Mouse (Mus musculus): ENCODE measurements around the gene Kcng1. TPM values are rescaled to one million over a fixed set of nuclear protein-coding genes. Genes with fewer than 3 reads are reported as not detected.

Kcng1 gene
- total and polyA plus RNA-seq, 3 experiments: 0.11 TPM; not detected in 2

DNA sequence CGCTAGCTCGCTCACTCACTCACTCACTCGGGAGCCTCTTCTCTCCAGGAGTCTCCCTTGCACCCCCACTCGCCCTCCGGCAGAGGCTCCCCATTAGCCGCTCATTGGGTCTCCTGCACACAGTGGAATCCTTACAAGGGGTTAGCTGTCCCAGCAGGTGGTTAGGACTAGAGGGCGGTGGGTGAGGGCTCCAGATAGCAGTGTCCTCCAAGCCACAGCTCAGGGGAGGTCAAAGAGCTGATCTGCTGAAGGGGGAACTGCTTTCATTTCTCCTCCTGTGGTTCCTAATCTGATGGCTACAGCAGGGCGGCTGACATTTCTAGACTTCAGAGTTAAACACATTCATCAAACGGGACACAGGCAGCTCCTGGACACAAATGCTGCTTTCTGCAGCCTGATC, 8.1 kb downstream of the Kcng1 start:
- ATAC-seq (ENCODE audit: extremely low read depth, insufficient number of reproducible peaks, low FRiP score, poor library complexity, severe bottlenecking) (no peak), DNase-seq (ENCODE audit: low spot score) (no peak)
- TF ChIP-seq POLR2AphosphoS5 (IDR thresholded peaks at IDR 0.05; ENCODE audit: insufficient replicate concordance, low read depth, low read length) (no peak), GATA2 (IDR thresholded peaks at IDR 0.05; ENCODE audit: borderline replicate concordance, low read depth, low read length) (no peak), TAL1 (conservative IDR thresholded peaks at IDR 0.05; ENCODE audit: low read depth, low read length) (no peak), CTCF (IDR thresholded peaks at IDR 0.05; ENCODE audit: low read depth, low read length) (no peak), GATA1 (IDR thresholded peaks at IDR 0.05; ENCODE audit: borderline replicate concordance, low read length) (no peak)
- Histone ChIP-seq H3K9me3 (replicated peaks) (peaks cover 74% of the 10 kb centered on the region), H3K27me3 (ENCODE audit: insufficient read depth, low read length) (no peaks in the 10 kb centered on the region), H3K4me3 (ENCODE audit: low read depth, low read length) (no peak overlapping the region), H3K36me3 (replicated peaks) (no peaks in the 10 kb centered on the region), H3K4me1 (ENCODE audit: insufficient read depth, low read depth, low read length) (no peaks in the 10 kb centered on the region)

- no peak for DNase-seq (ENCODE audit: low spot score)
- Histone ChIP-seq H3K9me3 (replicated peaks) (peaks cover 61% of the 10 kb centered on the region), H3K27me3 (ENCODE audit: insufficient read depth, low read length) (peaks cover under 1% of the 10 kb centered on the region; the same call in 1 of the 2 replicates), H3K4me1 (ENCODE audit: insufficient read depth, low read depth, low read length) (no peaks in the 10 kb centered on the region), H3K4me3 (ENCODE audit: low read depth, low read length) (no peak overlapping the region), H3K36me3 (replicated peaks) (no peaks in the 10 kb centered on the region)
- no peak for ATAC-seq (ENCODE audit: extremely low read depth, insufficient number of reproducible peaks, low FRiP score, poor library complexity, severe bottlenecking)
- TF ChIP-seq GATA1 (IDR thresholded peaks at IDR 0.05; ENCODE audit: borderline replicate concordance, low read length) (no peak), TAL1 (conservative IDR thresholded peaks at IDR 0.05; ENCODE audit: low read depth, low read length) (no peak), CTCF (IDR thresholded peaks at IDR 0.05; ENCODE audit: low read depth, low read length) (no peak), POLR2AphosphoS5 (IDR thresholded peaks at IDR 0.05; ENCODE audit: insufficient replicate concordance, low read depth, low read length) (no peak), GATA2 (IDR thresholded peaks at IDR 0.05; ENCODE audit: borderline replicate concordance, low read depth, low read length) (no peak)
Observed at GRCm38 (mm10) chr2:168268033-168268432, 13.5 kb downstream of the Kcng1 start.

- ATAC-seq (ENCODE audit: extremely low read depth, insufficient number of reproducible peaks, low FRiP score, poor library complexity, severe bottlenecking) (no peak), DNase-seq (ENCODE audit: low spot score) (no peak)
- H3K4me3 ChIP-seq (ENCODE audit: low read depth, low read length): no peak overlapping the region
- H3K36me3 ChIP-seq (replicated peaks): no peaks in the 10 kb centered on the region
- H3K27me3 ChIP-seq (ENCODE audit: insufficient read depth, low read length): peaks cover 3% of the 10 kb centered on the region; the same call in 1 of the 2 replicates
- no peak for TF ChIP-seq CTCF (IDR thresholded peaks at IDR 0.05; ENCODE audit: low read depth, low read length)
- no peak for TF ChIP-seq GATA2 (IDR thresholded peaks at IDR 0.05; ENCODE audit: borderline replicate concordance, low read depth, low read length)
- no peak for TF ChIP-seq POLR2AphosphoS5 (IDR thresholded peaks at IDR 0.05; ENCODE audit: insufficient replicate concordance, low read depth, low read length)
- TF ChIP-seq TAL1 (conservative IDR thresholded peaks at IDR 0.05; ENCODE audit: low read depth, low read length): no peak
- no peak for TF ChIP-seq GATA1 (IDR thresholded peaks at IDR 0.05; ENCODE audit: borderline replicate concordance, low read length)
- H3K9me3 ChIP-seq (replicated peaks): peaks cover 58% of the 10 kb centered on the region
- no peaks in the 10 kb centered on the region for H3K4me1 ChIP-seq (ENCODE audit: insufficient read depth, low read depth, low read length)
Observed at GRCm38 (mm10) chr2:168260900-168261299, 20.6 kb downstream of the Kcng1 start.

DNA sequence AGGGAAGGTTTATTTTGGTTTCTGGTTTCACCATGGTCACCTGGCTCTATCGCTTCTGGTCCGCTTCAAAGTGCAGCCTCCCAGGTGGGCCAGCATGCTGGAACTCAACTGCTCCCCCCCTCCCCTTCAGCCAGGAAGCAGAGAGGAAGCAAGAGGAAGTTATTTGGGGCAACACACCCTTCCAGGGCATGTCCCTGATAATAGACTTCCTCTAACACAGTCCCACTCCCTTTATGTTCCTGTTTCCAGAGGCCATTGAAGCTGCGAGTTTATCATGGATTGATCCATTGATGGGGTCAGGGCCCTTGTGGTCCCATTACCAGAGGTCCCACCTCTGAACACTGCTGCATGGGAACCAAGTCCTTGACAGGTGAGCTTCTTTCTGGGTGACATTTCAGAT, 21.4 kb downstream of the Kcng1 start:
- H3K4me1 ChIP-seq (ENCODE audit: insufficient read depth, low read depth, low read length): no peaks in the 10 kb centered on the region
- TF ChIP-seq POLR2AphosphoS5 (IDR thresholded peaks at IDR 0.05; ENCODE audit: insufficient replicate concordance, low read depth, low read length) (no peak), GATA2 (IDR thresholded peaks at IDR 0.05; ENCODE audit: borderline replicate concordance, low read depth, low read length) (no peak), CTCF (IDR thresholded peaks at IDR 0.05; ENCODE audit: low read depth, low read length) (no peak), TAL1 (conservative IDR thresholded peaks at IDR 0.05; ENCODE audit: low read depth, low read length) (no peak), GATA1 (IDR thresholded peaks at IDR 0.05; ENCODE audit: borderline replicate concordance, low read length) (no peak)
- peaks cover 56% of the 10 kb centered on the region for H3K9me3 ChIP-seq (replicated peaks)
- no peak for DNase-seq (ENCODE audit: low spot score)
- H3K4me3 ChIP-seq (ENCODE audit: low read depth, low read length): no peak overlapping the region
- no peak for ATAC-seq (ENCODE audit: extremely low read depth, insufficient number of reproducible peaks, low FRiP score, poor library complexity, severe bottlenecking)
- peaks cover 3% of the 10 kb centered on the region; the same call in 1 of the 2 replicates for H3K27me3 ChIP-seq (ENCODE audit: insufficient read depth, low read length)
- H3K36me3 ChIP-seq (replicated peaks): no peaks in the 10 kb centered on the region

GRCm38 (mm10) chr2:168259046-168259445, 22.5 kb downstream of the Kcng1 start:
- Histone ChIP-seq H3K4me3 (ENCODE audit: low read depth, low read length) (no peak overlapping the region), H3K4me1 (ENCODE audit: insufficient read depth, low read depth, low read length) (no peaks in the 10 kb centered on the region), H3K36me3 (replicated peaks) (no peaks in the 10 kb centered on the region), H3K27me3 (ENCODE audit: insufficient read depth, low read length) (peaks cover 3% of the 10 kb centered on the region; the same call in 1 of the 2 replicates), H3K9me3 (replicated peaks) (peaks cover 52% of the 10 kb centered on the region)
- DNase-seq (ENCODE audit: low spot score): no peak
- TF ChIP-seq POLR2AphosphoS5 (IDR thresholded peaks at IDR 0.05; ENCODE audit: insufficient replicate concordance, low read depth, low read length): no peak
- TF ChIP-seq GATA2 (IDR thresholded peaks at IDR 0.05; ENCODE audit: borderline replicate concordance, low read depth, low read length): no peak
- TF ChIP-seq CTCF (IDR thresholded peaks at IDR 0.05; ENCODE audit: low read depth, low read length): no peak
- ATAC-seq (ENCODE audit: extremely low read depth, insufficient number of reproducible peaks, low FRiP score, poor library complexity, severe bottlenecking): no peak

GRCm38 (mm10) chr2:168257188-168257587, 24.3 kb downstream of the Kcng1 start:
- ATAC-seq (ENCODE audit: extremely low read depth, insufficient number of reproducible peaks, low FRiP score, poor library complexity, severe bottlenecking) (no peak), DNase-seq (ENCODE audit: low spot score) (no peak)
- no peaks in the 10 kb centered on the region for H3K27me3 ChIP-seq (ENCODE audit: insufficient read depth, low read length)
- peaks cover 44% of the 10 kb centered on the region for H3K9me3 ChIP-seq (replicated peaks)
- no peaks in the 10 kb centered on the region for H3K4me1 ChIP-seq (ENCODE audit: insufficient read depth, low read depth, low read length)
- H3K36me3 ChIP-seq (replicated peaks): no peaks in the 10 kb centered on the region
- H3K4me3 ChIP-seq (ENCODE audit: low read depth, low read length): no peak overlapping the region
- TF ChIP-seq CTCF (IDR thresholded peaks at IDR 0.05; ENCODE audit: low read depth, low read length): no peak
- no peak for TF ChIP-seq POLR2AphosphoS5 (IDR thresholded peaks at IDR 0.05; ENCODE audit: insufficient replicate concordance, low read depth, low read length)
- no peak for TF ChIP-seq TAL1 (conservative IDR thresholded peaks at IDR 0.05; ENCODE audit: low read depth, low read length)
- TF ChIP-seq GATA1 (IDR thresholded peaks at IDR 0.05; ENCODE audit: borderline replicate concordance, low read length): no peak
- no peak for TF ChIP-seq GATA2 (IDR thresholded peaks at IDR 0.05; ENCODE audit: borderline replicate concordance, low read depth, low read length)

Measured in G1E (cell line).